In the genomic region with DNA sequence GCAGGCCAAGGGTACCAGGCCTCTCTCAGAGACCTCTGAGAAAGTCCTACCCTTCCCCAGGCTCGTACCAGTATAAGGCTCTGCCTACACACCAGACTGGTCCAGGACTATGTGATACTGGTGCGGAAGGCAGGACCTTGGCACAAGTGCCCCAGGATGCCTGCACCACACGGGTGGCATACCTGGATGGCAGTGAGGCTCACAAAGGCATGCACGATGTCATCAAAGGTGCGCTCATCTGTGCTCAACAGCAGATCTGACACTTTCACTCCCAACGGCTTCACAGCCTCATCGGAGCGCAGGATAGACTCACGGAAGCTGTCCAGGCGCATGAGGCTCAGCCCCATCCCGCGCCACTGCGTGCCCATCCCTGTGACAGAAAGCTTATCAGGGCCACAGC, we compare ENCODE assay signal across 18 mouse cellular contexts. TPM values are rescaled to one million over a fixed set of nuclear protein-coding genes. Genes with fewer than 3 reads are reported as not detected.
A peak's percentile ranks its signal among the peaks of the same experiment; 100 is the strongest.
DNase-seq lines count a peak whose midpoint lies in the region; ATAC-seq and TF ChIP-seq lines count a peak whose summit lies in the region.
"Had no signal": no experiment of that assay in that cellular context is flagged by ENCODE, and none has a peak within 500 bp of the region (broad histone marks: within the 10 kb centered on the region; RNA-seq: fewer than 3 reads in every experiment).

No protein-coding gene starts in this region.

- no peak for TF ChIP-seq CTCF in gastrocnemius, adult 2 months (IDR thresholded peaks at IDR 0.05)
- TF ChIP-seq CTCF in liver, postnatal 0 days (IDR thresholded peaks at IDR 0.05; ENCODE audit: low read depth), result no peak

- H3K4me3 ChIP-seq in gastrocnemius, adult 2 months, result no peak overlapping the region
- H3K4me3 ChIP-seq in hindbrain, embryonic 13.5 days, result no peak overlapping the region
- H3K4me3 ChIP-seq in hindbrain, embryonic 11.5 days (ENCODE audit: low read depth, low read length), result no peak overlapping the region
- no peak overlapping the region for H3K4me3 ChIP-seq in liver, postnatal 0 days (ENCODE audit: low read depth, low read length)
- H3K4me3 ChIP-seq: embryonic facial prominence, embryonic 12.5 days; forebrain, embryonic 13.5 days; hindbrain, embryonic 15.5 days had no signal

- peak overlapping the region; percentile 39; the same call in 1 of the 2 replicates for H3K9ac ChIP-seq in hindbrain, embryonic 13.5 days
- H3K9ac ChIP-seq in hindbrain, embryonic 11.5 days (ENCODE audit: low read depth, low read length), result no peak overlapping the region
- H3K9ac ChIP-seq in liver, postnatal 0 days (replicated peaks), result no peak overlapping the region
- H3K9ac ChIP-seq: embryonic facial prominence, embryonic 12.5 days; forebrain, embryonic 13.5 days; forebrain, postnatal 0 days; hindbrain, embryonic 15.5 days had no signal

- no peak overlapping the region for H3K4me2 ChIP-seq in hindbrain, embryonic 13.5 days
- H3K4me2 ChIP-seq in hindbrain, embryonic 11.5 days (replicated peaks; ENCODE audit: low read depth, low read length), result no peak overlapping the region
- H3K4me2 ChIP-seq in liver, postnatal 0 days (ENCODE audit: low read depth, low read length), result no peak overlapping the region
- H3K4me2 ChIP-seq: embryonic facial prominence, embryonic 12.5 days; forebrain, embryonic 13.5 days; hindbrain, embryonic 15.5 days had no signal

- TF ChIP-seq EP300 in liver, postnatal 0 days (IDR thresholded peaks at IDR 0.05; ENCODE audit: low read depth), result no peak

- no peaks in the 10 kb centered on the region for H3K9me3 ChIP-seq in hindbrain, embryonic 13.5 days
- H3K9me3 ChIP-seq in hindbrain, embryonic 11.5 days (ENCODE audit: control insufficient read depth, low read length), result no peaks in the 10 kb centered on the region
- H3K9me3 ChIP-seq in liver, postnatal 0 days (ENCODE audit: low read length), result no peaks in the 10 kb centered on the region
- H3K9me3 ChIP-seq: embryonic facial prominence, embryonic 12.5 days; forebrain, embryonic 13.5 days; hindbrain, embryonic 15.5 days had no signal

- H3K36me3 ChIP-seq in hindbrain, embryonic 13.5 days, result peaks cover 91% of the 10 kb centered on the region
- H3K36me3 ChIP-seq in hindbrain, embryonic 11.5 days (ENCODE audit: control insufficient read depth, insufficient read depth, low read length), result peaks cover 55% of the 10 kb centered on the region
- H3K36me3 ChIP-seq in liver, postnatal 0 days (replicated peaks; ENCODE audit: insufficient read depth, low read length), result peaks cover 75% of the 10 kb centered on the region

- peak; percentile 35 for DNase-seq in cerebellum, adult 11-12 months
- no peak for DNase-seq in cerebellum, postnatal 10 days
- peak; percentile 10 for DNase-seq in gastrocnemius, adult 2 months
- no peak for DNase-seq in gastrocnemius, postnatal 4 days (ENCODE audit: low spot score in 2 of 2)
- DNase-seq in hindbrain, embryonic 11.5 days (ENCODE audit: low spot score), result no peak
- DNase-seq in liver, postnatal 0 days, result no peak
- DNase-seq: adrenal gland, postnatal 14 days; cerebellum, adult 8-10 months; forebrain, postnatal 0 days; heart, postnatal 10 days; kidney, adult 2 months had no signal

- no peak for ATAC-seq in hindbrain, embryonic 13.5 days (ENCODE audit: low FRiP score)
- no peak for ATAC-seq in hindbrain, embryonic 11.5 days (ENCODE audit: low FRiP score)
- no peak for ATAC-seq in liver, postnatal 0 days
- ATAC-seq: activated CD4-positive, CD25-positive, alpha-beta regulatory T cell, adult 4 months; forebrain, embryonic 13.5 days; forebrain, postnatal 0 days; intestine, embryonic 16.5 days; Patski had no signal

- H3K27me3 ChIP-seq in hindbrain, embryonic 13.5 days, result no peaks in the 10 kb centered on the region
- H3K27me3 ChIP-seq in hindbrain, embryonic 11.5 days (ENCODE audit: control insufficient read depth, insufficient read depth, low read length), result no peaks in the 10 kb centered on the region
- H3K27me3 ChIP-seq in liver, postnatal 0 days (ENCODE audit: insufficient read depth, low read length), result no peaks in the 10 kb centered on the region
- H3K27me3 ChIP-seq: embryonic facial prominence, embryonic 12.5 days; forebrain, embryonic 13.5 days; hindbrain, embryonic 15.5 days; Patski had no signal

- no peak overlapping the region for H3K27ac ChIP-seq in gastrocnemius, adult 2 months
- H3K27ac ChIP-seq in hindbrain, embryonic 13.5 days, result no peak overlapping the region
- H3K27ac ChIP-seq in hindbrain, embryonic 11.5 days (ENCODE audit: low read depth, low read length), result no peak overlapping the region
- no peak overlapping the region for H3K27ac ChIP-seq in liver, postnatal 0 days (ENCODE audit: low read depth)
- H3K27ac ChIP-seq: embryonic facial prominence, embryonic 12.5 days; forebrain, embryonic 13.5 days; hindbrain, embryonic 15.5 days had no signal

- 97% methylated on average over 13 of the region's 13 CpGs for WGBS in hindbrain, embryonic 13.5 days
- 94% methylated on average over 13 of the region's 13 CpGs for whole genome bisulfite sequencing in hindbrain, embryonic 11.5 days
- 93% methylated on average over 13 of the region's 13 CpGs for WGBS in liver, postnatal 0 days (ENCODE audit: insufficient replicate concordance)

- intact Hi-C loops in gastrocnemius, adult 2 months (cut with DNase I), result no loop called here

- H3K4me1 ChIP-seq in hindbrain, embryonic 13.5 days (replicated peaks), result peaks cover 30% of the 10 kb centered on the region
- H3K4me1 ChIP-seq in hindbrain, embryonic 11.5 days (replicated peaks; ENCODE audit: control insufficient read depth, insufficient read depth, low read length), result peaks cover 21% of the 10 kb centered on the region
- H3K4me1 ChIP-seq in liver, postnatal 0 days (ENCODE audit: insufficient read depth), result peaks cover 12% of the 10 kb centered on the region

RNA-seq across cellular contexts. Expression of a gene that starts 6.1 kb away (rescaled TPM):
- 10 to 100 TPM in 1 of 2 experiments, 1 to 10 TPM in 1; 6.8 to 20.0 TPM for total RNA-seq in gastrocnemius, adult 2 months (2021)
- total RNA-seq in gastrocnemius, postnatal 4 days (2021), result 10 to 100 TPM; 48.6 to 49.9 TPM
- polyA plus RNA-seq in hindbrain, embryonic 13.5 days (2015; fragmentation: Nextera tagmentation; extraction: Ambion mirVana), result 67.9 and 69.7 TPM in 2 replicates
- 76.0 and 94.1 TPM in 2 replicates for polyA plus RNA-seq in hindbrain, embryonic 11.5 days (2014; fragmentation: Nextera tagmentation; extraction: Ambion mirVana)
- polyA plus RNA-seq in liver, postnatal 0 days (2015; fragmentation: Nextera tagmentation; extraction: Ambion mirVana), result 3.8 and 3.9 TPM in 2 replicates

RNA-seq across cellular contexts. Expression of a gene that starts 22.0 kb away (rescaled TPM):
- 10 to 100 TPM; 31.2 to 31.5 TPM for total RNA-seq in gastrocnemius, adult 2 months (2021)
- total RNA-seq in gastrocnemius, postnatal 4 days (2021), result 10 to 100 TPM; 37.8 TPM
- 45.6 and 48.6 TPM in 2 replicates for polyA plus RNA-seq in hindbrain, embryonic 13.5 days (2015; fragmentation: Nextera tagmentation; extraction: Ambion mirVana)
- polyA plus RNA-seq in hindbrain, embryonic 11.5 days (2014; fragmentation: Nextera tagmentation; extraction: Ambion mirVana), result 70.9 and 71.3 TPM in 2 replicates
- 43.8 and 46.8 TPM in 2 replicates for polyA plus RNA-seq in liver, postnatal 0 days (2015; fragmentation: Nextera tagmentation; extraction: Ambion mirVana)

RNA-seq across cellular contexts. Expression of a gene that starts 34.2 kb away (rescaled TPM):
- total RNA-seq in gastrocnemius, adult 2 months (2021), result 10 to 100 TPM; 57.9 to 65.2 TPM
- total RNA-seq in gastrocnemius, postnatal 4 days (2021), result 10 to 100 TPM; 67.1 to 70.9 TPM
- 265 and 274 TPM in 2 replicates for polyA plus RNA-seq in hindbrain, embryonic 13.5 days (2015; fragmentation: Nextera tagmentation; extraction: Ambion mirVana)
- 264 and 272 TPM in 2 replicates for polyA plus RNA-seq in hindbrain, embryonic 11.5 days (2014; fragmentation: Nextera tagmentation; extraction: Ambion mirVana)
- polyA plus RNA-seq in liver, postnatal 0 days (2015; fragmentation: Nextera tagmentation; extraction: Ambion mirVana), result 50.8 and 51.9 TPM in 2 replicates

RNA-seq across cellular contexts. Expression of a gene that starts 34.2 kb away (rescaled TPM):
- 10 to 100 TPM; 11.7 to 14.1 TPM for total RNA-seq in gastrocnemius, adult 2 months (2021)
- 10 to 100 TPM in 1 of 2 experiments, 1 to 10 TPM in 1; 8.3 to 10.9 TPM for total RNA-seq in gastrocnemius, postnatal 4 days (2021)
- polyA plus RNA-seq in hindbrain, embryonic 13.5 days (2015; fragmentation: Nextera tagmentation; extraction: Ambion mirVana), result 98.0 and 98.5 TPM in 2 replicates
- polyA plus RNA-seq in hindbrain, embryonic 11.5 days (2014; fragmentation: Nextera tagmentation; extraction: Ambion mirVana), result 28.8 and 29.4 TPM in 2 replicates
- 6.2 and 6.3 TPM in 2 replicates for polyA plus RNA-seq in liver, postnatal 0 days (2015; fragmentation: Nextera tagmentation; extraction: Ambion mirVana)

RNA-seq across cellular contexts. Expression of a gene that starts 55.7 kb away (rescaled TPM):
- total RNA-seq in gastrocnemius, adult 2 months (2021), result 10 to 100 TPM; 15.7 to 22.2 TPM
- total RNA-seq in gastrocnemius, postnatal 4 days (2021), result 10 to 100 TPM; 26.7 to 27.1 TPM
- polyA plus RNA-seq in hindbrain, embryonic 13.5 days (2015; fragmentation: Nextera tagmentation; extraction: Ambion mirVana), result 0.94 and 2.1 TPM in 2 replicates
- polyA plus RNA-seq in hindbrain, embryonic 11.5 days (2014; fragmentation: Nextera tagmentation; extraction: Ambion mirVana), result 5.6 and 7.0 TPM in 2 replicates
- polyA plus RNA-seq in liver, postnatal 0 days (2015; fragmentation: Nextera tagmentation; extraction: Ambion mirVana), result 1.6 and 2.3 TPM in 2 replicates

Comparison
In these comparisons a context has a peak if more than half of its experiments do, and no peak if none do; other contexts are left out.
1. DNase-seq: peak in cerebellum, adult 11-12 months (single experiment) and gastrocnemius, adult 2 months (single experiment); none in cerebellum, postnatal 10 days (0 of 2), gastrocnemius, postnatal 4 days (0 of 2), hindbrain, embryonic 11.5 days (single experiment) and liver, postnatal 0 days (single experiment).
2. RNA of a gene that starts 6.1 kb away (polyA plus RNA-seq): 76.0 to 94.1 TPM in hindbrain, embryonic 11.5 days and 67.9 to 69.7 TPM in hindbrain, embryonic 13.5 days; 3.8 to 3.9 TPM in liver, postnatal 0 days; every median in the first group is over 10 times any median in the second.